Mouse (Mus musculus): ENCODE data around the gene Dner.

DNA sequence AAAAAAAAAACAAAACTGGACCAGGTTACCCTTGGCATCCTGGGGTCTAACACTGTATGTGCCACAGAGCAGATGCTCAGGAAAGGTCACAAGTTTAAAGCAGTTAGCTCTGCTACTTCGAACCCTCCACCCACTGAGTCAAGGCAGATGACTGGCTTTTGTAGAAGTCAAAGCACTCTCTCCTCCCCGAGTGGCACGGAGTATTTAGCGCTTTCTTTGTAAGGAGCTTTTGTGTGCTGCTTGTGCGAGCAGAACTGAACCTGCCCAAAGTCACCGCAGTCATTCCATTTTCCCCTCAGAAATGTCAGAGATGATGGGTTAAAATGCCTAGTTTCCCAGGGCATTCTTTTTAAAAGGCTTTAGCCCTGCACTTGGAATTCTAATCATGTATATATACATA lies 59.1 kb downstream of the Dner start:
- TF ChIP-seq ZNF384 (IDR thresholded peaks at IDR 0.05; ENCODE audit: low read depth, low read length) (no peak), ELF1 (IDR thresholded peaks at IDR 0.05; ENCODE audit: low read depth, low read length) (no peak), EP300 (IDR thresholded peaks at IDR 0.05; ENCODE audit: low read depth in 1 of 2, low read length in 2 of 2) (no peak), KAT2A (conservative IDR thresholded peaks at IDR 0.05; ENCODE audit: low read depth, low read length) (no peak), ZC3H11A (IDR thresholded peaks at IDR 0.05; ENCODE audit: low read depth, low read length) (no peak), GABPA (IDR thresholded peaks at IDR 0.05; ENCODE audit: low read depth, low read length) (no peak), TCF12 (IDR thresholded peaks at IDR 0.05; ENCODE audit: low read depth, low read length) (no peak), CTCF (IDR thresholded peaks at IDR 0.05 in 2 of 3, conservative IDR thresholded peaks at IDR 0.05 in 1 of 3; ENCODE audit: control insufficient read depth in 1 of 3, insufficient read depth in 1 of 3, low read depth in 2 of 3, low read length in 3 of 3, poor library complexity in 1 of 3, severe bottlenecking in 1 of 3) (no peak), MAX (IDR thresholded peaks at IDR 0.05; ENCODE audit: low read length) (no peak), USF1 (IDR thresholded peaks at IDR 0.05; ENCODE audit: low read depth, low read length) (no peak), GATA1 (IDR thresholded peaks at IDR 0.05; ENCODE audit: low read depth, low read length) (no peak), POLR2AphosphoS5 (IDR thresholded peaks at IDR 0.05; ENCODE audit: borderline replicate concordance, low read depth, low read length) (no peak), POLR2A (IDR thresholded peaks at IDR 0.05; ENCODE audit: control insufficient read depth in 1 of 2, insufficient read depth in 1 of 2, low read depth in 1 of 2, low read length in 2 of 2, poor library complexity in 1 of 2) (no peak)

Measured in MEL (cell line).